Mouse (Mus musculus): ENCODE measurements at regions not wholly inside any gene's neighbourhood (a gene's known extent, or its start where the extent isn't known, plus 50 kb on each side); places are given as distances from the start of the nearest gene placed in this dataset.

- TF ChIP-seq POLR2A (IDR thresholded peaks at IDR 0.05; ENCODE audit: control insufficient read depth, extremely low read depth, insufficient read depth, low read length, poor library complexity) (no peak), CTCF (IDR thresholded peaks at IDR 0.05; ENCODE audit: borderline replicate concordance, control insufficient read depth, extremely low read depth, insufficient read depth, low read length, poor library complexity) (no peak)
These were observed 563.8 kb upstream of the Atp2b1 start for GRCm38 (mm10) chr10:98350318-98350926.
